Mouse (Mus musculus): ENCODE results near the gene Flnb.

Flnb gene

DNA sequence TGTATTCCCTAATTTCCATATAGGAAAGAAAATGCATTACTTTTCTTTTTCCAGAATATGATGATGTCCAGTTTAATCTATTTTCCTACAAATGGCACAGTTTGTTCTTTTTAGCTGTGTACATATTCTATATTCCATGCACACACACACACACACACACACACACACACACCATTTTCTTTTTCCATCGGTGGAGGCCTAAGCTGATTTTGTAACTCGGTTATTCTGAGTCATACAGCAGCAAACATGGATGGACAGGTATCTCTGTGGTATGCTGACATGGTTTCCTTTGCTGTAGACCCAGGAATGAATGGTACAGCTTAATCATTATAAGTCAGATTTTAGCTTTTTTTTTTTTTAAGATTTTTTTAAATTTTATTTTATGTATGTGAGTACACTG is 44.5 kb downstream of the Flnb start:
- no peak for DNase-seq (ENCODE audit: extremely low read depth, low read depth)

DNA sequence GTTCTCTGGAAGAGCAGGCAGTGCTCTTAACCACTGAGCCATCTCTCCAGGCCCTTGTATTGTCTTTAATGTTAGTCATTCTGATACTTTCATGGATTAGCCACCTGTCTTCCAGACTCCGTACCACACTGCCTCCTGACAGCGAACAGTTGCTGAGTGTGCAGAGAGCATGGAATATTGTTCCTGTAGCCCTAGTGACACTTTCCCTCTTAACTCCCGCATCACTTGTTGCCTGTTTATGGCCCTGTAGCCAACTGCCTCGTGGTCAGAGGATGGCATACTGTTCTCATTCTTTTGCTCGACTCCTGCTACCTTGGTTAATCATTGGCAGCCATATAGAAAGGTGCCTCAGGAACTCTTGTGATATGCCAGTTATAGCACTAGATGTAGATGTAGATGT is 45.4 kb downstream of the Flnb start:
- DNase-seq (ENCODE audit: extremely low read depth, low read depth): no peak

DNA sequence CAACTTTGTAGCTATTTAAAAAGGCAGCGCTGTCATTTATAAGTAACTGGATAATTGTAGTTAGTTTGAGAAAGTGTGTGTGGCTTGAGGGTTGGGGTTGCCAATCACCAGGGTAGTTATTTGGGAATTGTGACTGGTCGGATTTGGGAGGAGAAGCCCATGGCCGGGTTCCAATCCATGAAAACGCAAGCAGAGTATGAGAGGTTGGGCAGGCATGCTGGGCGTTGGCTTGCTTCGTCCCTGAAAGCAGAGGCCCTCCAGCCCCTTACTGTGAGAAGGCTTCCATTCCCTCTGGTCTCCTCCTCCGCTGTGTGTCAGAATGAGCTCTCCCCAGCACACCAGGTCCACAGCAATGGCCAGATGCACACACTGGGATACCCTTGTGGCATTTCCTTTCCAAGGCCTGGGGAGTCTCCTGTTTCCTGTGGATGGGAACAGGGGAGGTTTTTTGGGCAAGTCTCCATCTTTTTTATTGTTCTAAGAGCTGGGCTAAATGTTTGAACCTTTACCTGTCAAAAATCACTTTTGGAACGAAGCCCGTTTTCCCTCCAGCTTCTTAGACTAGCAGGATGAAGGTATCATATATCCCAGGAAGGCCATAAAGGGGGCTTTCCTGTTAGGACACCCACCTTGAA is 46.2 kb downstream of the Flnb start:
- DNase-seq (ENCODE audit: extremely low read depth, low read depth): no peak

DNA sequence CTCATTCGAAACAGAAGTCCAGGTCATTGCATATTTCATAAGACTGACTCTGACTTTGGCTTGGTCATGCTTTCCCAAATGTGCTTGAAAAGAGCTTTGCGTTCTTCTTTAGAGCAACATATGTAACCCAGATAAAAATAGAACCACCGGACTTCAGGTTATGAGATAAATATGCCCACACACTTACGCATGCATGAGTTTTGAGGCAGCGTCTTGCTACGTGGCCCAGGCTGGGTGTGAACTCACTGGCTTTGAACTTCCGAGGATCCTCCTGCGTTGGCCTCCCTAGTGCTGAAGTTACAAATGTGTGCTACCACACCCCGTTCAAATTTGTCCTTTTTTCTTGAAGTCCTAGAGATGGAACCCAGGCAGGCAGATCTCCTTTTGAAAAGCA is 46.7 kb downstream of the Flnb start:
- DNase-seq (ENCODE audit: extremely low read depth, low read depth): no peak

GRCm38 (mm10) chr14:7867224-7867623 is 49.5 kb downstream of the Flnb start:
- DNase-seq (ENCODE audit: extremely low read depth, low read depth): no peak

GRCm38 (mm10) chr14:7867841-7868240 is 50.1 kb downstream of the Flnb start:
- no peak for DNase-seq (ENCODE audit: extremely low read depth, low read depth)

GRCm38 (mm10) chr14:7869796-7870195 is 52.0 kb downstream of the Flnb start:
- no peak for DNase-seq (ENCODE audit: extremely low read depth, low read depth)

DNA sequence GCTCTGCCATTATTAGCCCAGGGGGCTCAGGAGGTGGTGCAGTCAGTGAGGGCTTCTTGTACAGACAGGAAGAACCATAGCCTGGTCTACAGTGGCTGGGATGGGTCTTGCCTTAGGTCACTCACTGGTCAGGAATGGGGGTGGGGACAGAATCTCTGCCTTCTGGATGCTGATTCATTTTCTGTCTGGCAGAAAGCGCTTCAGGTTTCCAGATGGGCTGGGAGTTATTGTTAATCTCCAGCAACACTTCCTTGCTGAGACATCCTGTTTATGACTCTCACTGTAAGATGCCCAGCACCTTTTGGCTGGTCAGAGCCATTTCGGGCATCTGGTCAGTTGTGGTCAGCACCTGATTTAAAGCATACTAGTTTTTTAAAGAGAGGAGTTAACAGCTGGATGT is 55.8 kb downstream of the Flnb start:
- no peak for DNase-seq (ENCODE audit: extremely low read depth, low read depth)

GRCm38 (mm10) chr14:7874495-7874894 is 56.7 kb downstream of the Flnb start:
- no peak for DNase-seq (ENCODE audit: extremely low read depth, low read depth)

GRCm38 (mm10) chr14:7877957-7878356 is 60.2 kb downstream of the Flnb start:
- DNase-seq (ENCODE audit: extremely low read depth, low read depth): no peak

DNA sequence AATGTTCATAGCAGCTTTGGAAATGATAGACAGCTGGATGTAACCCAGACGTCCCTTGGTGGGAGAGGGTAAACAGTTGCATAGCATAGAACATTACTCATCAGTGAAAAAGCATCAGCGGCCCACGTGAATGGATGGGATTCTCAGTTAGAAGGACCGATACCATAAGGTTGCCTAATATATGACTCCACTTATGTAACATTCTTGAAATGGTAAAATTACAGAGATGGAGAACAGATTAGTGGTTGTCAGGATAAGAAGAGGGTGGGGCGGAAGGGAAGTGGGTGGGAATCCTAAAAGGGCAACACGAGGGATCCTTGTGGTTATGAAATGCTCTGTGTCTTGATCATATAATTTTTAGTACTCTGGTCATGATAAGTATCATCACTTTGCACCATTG is 62.6 kb downstream of the Flnb start:
- DNase-seq (ENCODE audit: extremely low read depth, low read depth): no peak

- no peak for DNase-seq (ENCODE audit: extremely low read depth, low read depth)
These were observed 63.8 kb downstream of the Flnb start for GRCm38 (mm10) chr14:7881533-7881932.

- DNase-seq (ENCODE audit: extremely low read depth, low read depth): no peak
These were observed 64.3 kb downstream of the Flnb start for GRCm38 (mm10) chr14:7882050-7882449.

DNA sequence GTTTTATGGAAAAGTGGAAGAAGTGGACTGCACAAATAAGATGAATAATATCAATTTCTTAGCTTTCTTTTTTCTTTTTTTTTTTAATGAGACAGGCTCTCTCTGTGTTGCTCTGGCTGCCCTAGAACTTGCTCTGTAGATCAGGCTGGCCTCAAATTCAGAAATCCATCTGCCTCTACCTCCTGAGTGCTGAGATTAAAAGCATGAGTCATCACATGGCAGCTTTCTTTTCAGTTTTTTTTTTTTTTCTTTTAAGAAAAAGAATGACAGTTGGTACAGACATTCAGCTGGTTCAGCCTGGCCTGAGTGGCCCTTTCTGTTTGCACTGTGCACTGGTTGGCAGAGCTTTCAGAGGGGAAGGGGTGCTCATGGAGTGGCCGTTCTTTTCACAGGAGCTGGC is 66.4 kb downstream of the Flnb start:
- no peak for DNase-seq (ENCODE audit: extremely low read depth, low read depth)

DNA sequence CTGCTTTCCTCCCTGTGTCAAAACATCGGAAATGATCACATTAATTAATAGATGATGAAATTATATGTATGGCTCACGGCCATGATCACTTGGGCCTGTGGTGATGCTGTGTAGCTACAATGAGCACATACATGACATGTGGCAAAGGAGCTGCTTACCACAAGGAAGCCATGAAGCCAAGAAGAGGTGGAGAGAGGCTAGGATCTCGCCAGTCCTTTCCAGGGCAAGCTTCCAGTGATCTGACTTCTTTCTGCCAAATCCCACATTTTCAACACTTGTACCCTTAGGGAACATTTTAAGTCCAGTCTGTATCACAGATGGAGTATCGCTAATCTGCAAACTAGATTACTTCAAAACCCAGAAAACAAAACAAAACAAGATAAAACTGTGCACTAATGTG is 67.1 kb downstream of the Flnb start:
- no peak for DNase-seq (ENCODE audit: extremely low read depth, low read depth)

DNA sequence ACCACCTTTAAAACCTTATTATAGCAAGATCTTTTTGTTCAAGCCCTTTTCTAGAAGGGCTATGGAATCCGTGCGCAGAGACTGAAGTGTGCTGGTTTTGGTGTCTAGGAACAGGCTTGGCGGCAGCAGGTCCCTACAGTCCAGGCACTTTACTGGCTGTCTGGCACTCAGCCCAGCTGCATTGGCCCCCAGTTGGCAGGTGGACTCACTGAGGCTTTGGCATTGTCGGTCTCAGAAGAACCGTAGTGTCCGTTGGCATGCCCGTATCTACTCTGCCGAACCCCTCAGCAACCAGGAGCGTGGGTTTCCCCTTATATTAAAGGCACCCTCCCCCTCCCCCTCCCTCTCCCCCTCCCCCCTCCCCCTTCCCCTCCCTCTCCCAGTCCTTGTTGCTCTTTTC is 67.8 kb downstream of the Flnb start:
- no peak for DNase-seq (ENCODE audit: extremely low read depth, low read depth)

DNA sequence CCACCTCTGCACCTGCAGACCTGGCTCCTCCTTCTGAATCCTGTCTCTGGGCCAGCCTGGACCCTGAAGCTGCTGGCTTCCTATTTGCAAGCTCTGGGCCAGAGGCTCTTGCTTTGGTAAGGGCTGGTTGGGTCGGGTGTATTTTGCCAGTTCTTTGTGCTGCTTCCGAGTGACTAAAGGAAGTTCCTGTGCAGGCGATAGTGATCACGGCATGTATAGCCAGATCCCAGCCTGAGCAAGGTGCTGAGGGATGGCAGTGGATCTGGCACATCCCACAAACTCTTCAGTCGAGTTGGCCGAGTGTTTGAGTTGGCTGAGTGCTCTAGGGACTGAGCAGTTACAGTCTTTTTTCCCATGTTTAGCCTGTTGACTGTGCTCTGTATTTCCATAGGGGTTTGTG is 68.3 kb downstream of the Flnb start:
- DNase-seq (ENCODE audit: extremely low read depth, low read depth): no peak

DNA sequence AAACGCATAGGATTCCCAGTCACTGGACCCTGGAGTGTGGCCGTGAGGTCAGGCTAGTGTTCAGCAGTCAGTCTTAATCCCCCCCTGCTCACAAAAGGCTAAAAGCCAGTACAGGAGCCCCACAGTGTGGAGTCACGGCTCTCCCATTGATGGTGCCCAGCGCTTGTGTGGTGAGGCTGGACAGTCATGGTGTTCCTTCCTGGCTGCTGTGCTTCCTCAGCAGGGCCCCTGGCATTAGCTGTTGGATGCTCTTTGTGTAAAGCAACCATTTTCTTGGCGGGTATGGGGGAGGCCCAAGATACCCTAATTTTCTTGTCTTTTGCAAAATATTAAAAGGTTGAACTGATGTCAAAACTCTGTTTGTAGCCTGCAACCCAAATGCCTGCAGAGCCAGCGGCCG is 69.4 kb downstream of the Flnb start:
- no peak for DNase-seq (ENCODE audit: extremely low read depth, low read depth)

DNA sequence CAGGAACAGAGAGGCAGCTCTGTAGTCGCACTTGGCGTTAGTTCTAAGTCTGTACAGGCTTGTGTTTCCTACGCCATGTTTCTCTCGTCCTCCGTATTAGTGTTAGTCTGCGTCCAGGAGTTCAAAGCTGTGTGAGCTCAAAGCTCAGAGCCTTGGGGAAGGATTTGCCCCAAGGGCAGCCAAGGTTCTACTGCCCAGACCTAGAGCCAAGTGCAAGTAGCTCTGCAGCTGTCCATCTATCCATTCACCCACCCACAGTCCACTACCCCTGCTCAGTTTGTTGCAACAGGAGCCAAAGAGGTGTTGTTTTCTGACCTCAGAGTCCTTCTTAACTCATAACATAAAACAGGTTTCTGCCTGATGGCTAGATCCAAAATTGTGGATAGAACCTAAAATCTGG is 70.5 kb downstream of the Flnb start:
- DNase-seq (ENCODE audit: extremely low read depth, low read depth): no peak

DNA sequence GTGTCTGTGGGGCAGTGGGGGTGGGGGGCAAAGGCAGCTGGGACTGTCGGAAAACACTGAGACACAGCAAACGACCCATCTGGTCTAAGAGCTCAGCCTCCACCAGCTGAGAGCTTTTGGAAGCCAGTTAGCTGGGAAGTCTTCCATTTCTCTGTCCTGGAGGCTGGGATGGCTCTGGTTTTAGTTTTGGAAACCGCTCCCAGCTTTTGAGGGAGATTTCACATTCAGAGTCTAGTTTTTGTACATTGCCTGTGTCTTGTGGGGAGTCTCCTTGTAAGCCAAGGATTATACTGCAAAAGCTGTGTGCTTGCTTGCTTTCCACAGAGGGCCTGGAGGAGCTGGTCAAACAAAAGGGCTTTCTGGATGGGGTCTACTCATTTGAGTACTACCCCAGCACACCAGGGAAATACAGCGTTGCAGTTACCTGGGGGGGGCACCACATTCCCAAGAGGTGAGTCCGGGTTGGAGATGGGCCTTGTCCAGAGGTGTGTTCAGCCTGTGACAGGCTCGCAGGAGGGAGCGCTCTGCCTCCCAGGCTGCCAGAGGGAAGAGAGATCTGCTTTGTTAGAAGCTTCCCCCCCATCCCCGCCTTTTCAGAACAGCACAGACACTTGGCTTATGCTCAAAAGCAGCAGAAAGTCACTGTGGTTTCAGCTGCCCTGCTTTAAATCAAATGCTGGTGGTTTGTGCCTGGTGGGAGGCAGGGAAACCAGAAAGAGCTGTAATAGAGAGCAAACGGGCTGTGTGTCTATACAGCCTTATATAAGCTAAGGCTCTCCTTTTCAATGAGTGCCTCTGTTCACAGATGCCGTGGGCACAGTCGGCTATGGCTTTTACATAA is 71.3 kb downstream of the Flnb start:
- DNase-seq (ENCODE audit: extremely low read depth, low read depth): no peak

- DNase-seq (ENCODE audit: extremely low read depth, low read depth): peak; percentile 87
These were observed 72.1 kb downstream of the Flnb start for GRCm38 (mm10) chr14:7889834-7890233.

GRCm38 (mm10) chr14:7891401-7891800 is 73.6 kb downstream of the Flnb start:
- no peak for DNase-seq (ENCODE audit: extremely low read depth, low read depth)

- no peak for DNase-seq (ENCODE audit: extremely low read depth, low read depth)
These were observed 78.4 kb downstream of the Flnb start for GRCm38 (mm10) chr14:7896126-7896525.

Data from MEL-GATA-1-ER (cell line).